Mouse (Mus musculus) lung, embryonic 15.5 days (tissue): ENCODE data around the gene Tyw3. TPM values are rescaled to one million over a fixed set of nuclear protein-coding genes. Genes with fewer than 3 reads are reported as not detected.

ENCODE experiments used
- polyA plus RNA-seq: library from polyadenylated mRNA; unstranded; fragments of >200 nt; fragmentation: Nextera tagmentation; extraction: Ambion mirVana; gene quantifications from 2 replicates; pipeline ENCODE4 v1.2.1, GENCODE M21; 2015

The Tyw3 gene
- polyA plus RNA-seq, 1 experiment from 2014 or later: 16.0 TPM

Other genes starting within 250 kb of the Tyw3 start
- 15.9 and 16.8 TPM in 2 replicates for gene Cryz, start 393 bp downstream of the Tyw3 start, polyA plus RNA-seq
- gene Erich3, start 66.8 kb upstream of the Tyw3 start, polyA plus RNA-seq: 0.16 and 0.18 TPM in 2 replicates